Mouse (Mus musculus) liver, postnatal 0 days (tissue): ENCODE measurements around the gene Grik1. TPM values are rescaled to one million over a fixed set of nuclear protein-coding genes. Genes with fewer than 3 reads are reported as not detected.

Experiments used
- ATAC-seq: fragments of 200-750 bp; cut with Nextera tagmentation; 2 replicates; pipeline ENCODE4 v1.8.0; 2017; ENCODE audit warnings: mild to moderate bottlenecking, moderate library complexity
- DNase-seq: peaks from one replicate; pipeline ENCODE4 v3.0.0-alpha.2; 2016
- H3K27ac ChIP-seq: fragments of 300-500 bp; sonication (generic); 2 replicates; pipeline ENCODE4 v1.5.1; 2014; ENCODE audit warnings: antibody characterized with exemption, moderate library complexity, mild to moderate bottlenecking, low read depth
- H3K27me3 ChIP-seq: fragments of 300-500 bp; sonication (generic); 2 replicates; pipeline ENCODE4 v1.6.1; 2014; ENCODE audit warnings: low read length, control low read depth, mixed read lengths; ENCODE audit not compliant: insufficient read depth
- H3K36me3 ChIP-seq: fragments of 300-500 bp; sonication (generic); replicated peaks from 2 replicates; pipeline ENCODE4 v1.6.1; 2014; ENCODE audit warnings: mild to moderate bottlenecking, control low read depth, low read length, moderate library complexity, mixed read lengths; ENCODE audit not compliant: insufficient read depth
- H3K4me1 ChIP-seq: fragments of 300-500 bp; sonication (generic); 2 replicates; pipeline ENCODE4 v1.6.1; 2014; ENCODE audit warnings: antibody characterized with exemption, mild to moderate bottlenecking, control low read depth; ENCODE audit not compliant: insufficient read depth
- H3K4me2 ChIP-seq: fragments of 300-500 bp; sonication (generic); 2 replicates; pipeline ENCODE4 v1.6.1; 2014; ENCODE audit warnings: low read depth, mild to moderate bottlenecking, low read length, moderate library complexity, mixed read lengths
- H3K4me3 ChIP-seq: fragments of 300-500 bp; sonication (generic); 2 replicates; pipeline ENCODE4 v1.5.1; 2014; ENCODE audit warnings: low read depth, low read length
- H3K9ac ChIP-seq: fragments of 300-500 bp; sonication (generic); replicated peaks from 2 replicates; pipeline ENCODE4 v1.6.1; 2014; ENCODE audit warnings: mild to moderate bottlenecking, moderate library complexity
- H3K9me3 ChIP-seq: fragments of 300-500 bp; sonication (generic); 2 replicates; pipeline ENCODE4 v1.6.1; 2016; ENCODE audit warnings: mild to moderate bottlenecking, control low read depth, low read length, mixed read lengths
- CTCF ChIP-seq: sonication (generic); IDR thresholded peaks from 2 replicates; pipeline ENCODE4 v1.5.1; 2016; ENCODE audit warnings: antibody characterized with exemption, low read depth
- EP300 ChIP-seq: IDR thresholded peaks from 2 replicates; pipeline ENCODE4 v1.6.1; 2016; ENCODE audit warnings: antibody characterized with exemption, low read depth, mild to moderate bottlenecking
- WGBS: fragments of 180-500 bp; shearing (Covaris S2); extraction: QIAGEN DNeasy Blood & Tissue Kit; methylation state at CpG from one replicate; pipeline ENCODE4 v1.1.7; 2014; ENCODE audit not compliant: insufficient replicate concordance; 5-methylcytosine and 5-hydroxymethylcytosine counted together
- polyA plus RNA-seq: library from polyadenylated mRNA; unstranded; fragments of >200 nt; fragmentation: Nextera tagmentation; extraction: Ambion mirVana; gene quantifications from 2 replicates; pipeline ENCODE4 v1.2.1, GENCODE M21; 2015

Grik1 gene
- polyA plus RNA-seq, 1 experiment from 2014 or later: not detected

- no peaks in the 10 kb centered on the region for H3K36me3 ChIP-seq
- H3K9me3 ChIP-seq: no peaks in the 10 kb centered on the region
- no peak overlapping the region for H3K4me3 ChIP-seq
- no peak for TF ChIP-seq CTCF
- no peak for TF ChIP-seq EP300
- H3K4me2 ChIP-seq: no peak overlapping the region
- 64% methylated on average over 2 of the region's 2 CpGs for WGBS
- H3K9ac ChIP-seq: no peak overlapping the region
- H3K27me3 ChIP-seq: no peaks in the 10 kb centered on the region
- ATAC-seq (no peak), DNase-seq (no peak)
- H3K4me1 ChIP-seq: no peaks in the 10 kb centered on the region
- H3K27ac ChIP-seq: no peak overlapping the region
These were observed 301.3 kb downstream of the Grik1 start for GRCm38 (mm10) chr16:87988805-87989204.

- Histone ChIP-seq H3K36me3 (no peaks in the 10 kb centered on the region), H3K27ac (no peak overlapping the region), H3K9ac (no peak overlapping the region), H3K9me3 (no peaks in the 10 kb centered on the region), H3K4me1 (no peaks in the 10 kb centered on the region), H3K4me3 (no peak overlapping the region), H3K4me2 (no peak overlapping the region), H3K27me3 (no peaks in the 10 kb centered on the region)
- TF ChIP-seq EP300 (no peak), CTCF (no peak)
- ATAC-seq (no peak), DNase-seq (no peak)
These were observed 305.7 kb downstream of the Grik1 start for GRCm38 (mm10) chr16:87984201-87984870.

GRCm38 (mm10) chr16:87974076-87974443, 316.0 kb downstream of the Grik1 start:
- Histone ChIP-seq H3K9me3 (no peaks in the 10 kb centered on the region), H3K9ac (no peak overlapping the region), H3K4me1 (no peaks in the 10 kb centered on the region), H3K27me3 (no peaks in the 10 kb centered on the region), H3K4me2 (no peak overlapping the region), H3K27ac (no peak overlapping the region), H3K4me3 (no peak overlapping the region), H3K36me3 (no peaks in the 10 kb centered on the region)
- DNase-seq: no peak
- TF ChIP-seq CTCF (no peak), EP300 (no peak)
- ATAC-seq: no peak
- 67% methylated on average over 3 of the region's 3 CpGs for WGBS

- H3K36me3 ChIP-seq: no peaks in the 10 kb centered on the region
- WGBS: 67% methylated on average over 2 of the region's 2 CpGs
- H3K4me1 ChIP-seq: no peaks in the 10 kb centered on the region
- H3K4me2 ChIP-seq: no peak overlapping the region
- H3K27ac ChIP-seq: no peak overlapping the region
- H3K9me3 ChIP-seq: no peaks in the 10 kb centered on the region
- H3K4me3 ChIP-seq: no peak overlapping the region
- no peak overlapping the region for H3K9ac ChIP-seq
- H3K27me3 ChIP-seq: no peaks in the 10 kb centered on the region
- ATAC-seq: no peak
- DNase-seq: no peak
- no peak for TF ChIP-seq EP300
- no peak for TF ChIP-seq CTCF
These were observed 316.5 kb downstream of the Grik1 start for GRCm38 (mm10) chr16:87973394-87974075.

- H3K4me2 ChIP-seq: no peak overlapping the region
- ATAC-seq (no peak), DNase-seq (no peak)
- no peaks in the 10 kb centered on the region for H3K4me1 ChIP-seq
- no peaks in the 10 kb centered on the region for H3K9me3 ChIP-seq
- H3K27me3 ChIP-seq: no peaks in the 10 kb centered on the region
- no peak overlapping the region for H3K4me3 ChIP-seq
- H3K27ac ChIP-seq: no peak overlapping the region
- 77% methylated on average over 6 of the region's 6 CpGs for WGBS
- no peaks in the 10 kb centered on the region for H3K36me3 ChIP-seq
- no peak overlapping the region for H3K9ac ChIP-seq
- TF ChIP-seq CTCF: no peak
- TF ChIP-seq EP300: no peak
These were observed 318.2 kb downstream of the Grik1 start for GRCm38 (mm10) chr16:87971911-87972310.

GRCm38 (mm10) chr16:87969936-87970335, 320.1 kb downstream of the Grik1 start:
- H3K27me3 ChIP-seq: no peaks in the 10 kb centered on the region
- H3K4me3 ChIP-seq: no peak overlapping the region
- no peaks in the 10 kb centered on the region for H3K4me1 ChIP-seq
- H3K36me3 ChIP-seq: no peaks in the 10 kb centered on the region
- no peak for DNase-seq
- no peak for TF ChIP-seq CTCF
- no peak for TF ChIP-seq EP300
- no peak for ATAC-seq
- H3K4me2 ChIP-seq: no peak overlapping the region
- no peak overlapping the region for H3K27ac ChIP-seq
- no peaks in the 10 kb centered on the region for H3K9me3 ChIP-seq
- 67% methylated on average over 3 of the region's 3 CpGs for WGBS
- H3K9ac ChIP-seq: no peak overlapping the region
